Comparison of ENCODE assay signal across 22 mouse cellular contexts in the genomic region with DNA sequence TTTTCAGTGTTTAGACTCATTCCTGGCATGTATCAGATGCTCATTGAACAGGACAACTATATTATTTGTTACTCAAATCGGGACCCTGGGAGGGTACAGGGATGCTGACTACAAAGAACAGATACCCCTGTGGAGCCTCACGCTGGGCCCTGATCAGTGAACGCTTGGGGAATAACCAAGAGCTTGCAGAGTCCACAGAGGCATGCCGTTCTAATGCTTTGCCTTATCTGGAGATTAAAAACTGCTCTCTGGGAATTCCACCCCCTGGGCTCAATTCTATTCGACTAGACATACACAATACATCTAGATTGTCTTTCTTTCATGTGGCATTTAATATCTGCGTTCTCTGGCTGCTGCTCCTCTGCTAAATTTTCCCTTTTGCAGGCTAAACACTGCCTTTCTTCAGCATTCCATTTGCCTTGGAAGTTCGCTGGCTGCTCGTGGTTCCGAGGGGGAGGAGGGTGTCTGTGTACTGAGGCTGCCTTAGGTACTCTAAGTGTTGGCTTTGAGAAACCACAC.
DNase-seq lines count a peak whose midpoint lies in the region; ATAC-seq lines count a peak whose summit lies in the region.
"Had no signal": no experiment of that assay in that cellular context is flagged by ENCODE, and none has a peak within 500 bp of the region (broad histone marks: within the 10 kb centered on the region; RNA-seq: fewer than 3 reads in every experiment).

No protein-coding gene starts in this region.

- H3K4me3 ChIP-seq in embryonic facial prominence, embryonic 11.5 days (ENCODE audit: low read depth, low read length), result no peak overlapping the region
- no peak overlapping the region for H3K4me3 ChIP-seq in embryonic facial prominence, embryonic 10.5 days
- H3K4me3 ChIP-seq in heart, embryonic 14.5 days (ENCODE audit: control insufficient read depth in 1 of 2, insufficient read depth in 1 of 2, low read depth in 1 of 2, low read length in 2 of 2), result no peak overlapping the region
- no peak overlapping the region for H3K4me3 ChIP-seq in embryonic facial prominence, embryonic 14.5 days (ENCODE audit: low read depth, low read length)
- H3K4me3 ChIP-seq: forebrain, embryonic 13.5 days; heart, embryonic 10.5 days; hindbrain, embryonic 10.5 days; hindbrain, embryonic 15.5 days had no signal

- WGBS in embryonic facial prominence, embryonic 11.5 days, result 21% methylated on average over 9 of the region's 9 CpGs
- whole genome bisulfite sequencing in embryonic facial prominence, embryonic 10.5 days, result 30% methylated on average over 9 of the region's 9 CpGs
- 22% methylated on average over 9 of the region's 9 CpGs for WGBS in heart, embryonic 14.5 days
- 18% methylated on average over 9 of the region's 9 CpGs for whole genome bisulfite sequencing in embryonic facial prominence, embryonic 14.5 days

- H3K4me2 ChIP-seq in embryonic facial prominence, embryonic 11.5 days (ENCODE audit: low read depth, low read length), result no peak overlapping the region
- 0 out of 2 replicates have a peak overlapping the region, but pooled peaks have one; percentile 18 for H3K4me2 ChIP-seq in heart, embryonic 14.5 days (ENCODE audit: low read length)
- no peak overlapping the region for H3K4me2 ChIP-seq in embryonic facial prominence, embryonic 14.5 days (ENCODE audit: low read depth, low read length)
- H3K4me2 ChIP-seq: forebrain, embryonic 13.5 days; hindbrain, embryonic 15.5 days had no signal

- no peak overlapping the region for H3K9ac ChIP-seq in embryonic facial prominence, embryonic 11.5 days (replicated peaks; ENCODE audit: low read length)
- no peak overlapping the region for H3K9ac ChIP-seq in heart, embryonic 14.5 days (ENCODE audit: low read length)
- no peak overlapping the region for H3K9ac ChIP-seq in embryonic facial prominence, embryonic 14.5 days (ENCODE audit: low read depth, low read length)
- H3K9ac ChIP-seq: forebrain, embryonic 13.5 days; forebrain, postnatal 0 days; hindbrain, embryonic 15.5 days had no signal

- peak; percentile 12 for DNase-seq in embryonic facial prominence, embryonic 11.5 days (ENCODE audit: low spot score)
- no peak for DNase-seq in embryonic facial prominence, embryonic 10.5 days (ENCODE audit: low spot score)
- no peak for DNase-seq in heart, adult 18-20 months
- DNase-seq in Muller cell, postnatal 12 days (ENCODE audit: inconsistent ontology term), result peak; percentile 51
- DNase-seq in embryonic facial prominence, embryonic 14.5 days (ENCODE audit: low spot score), result peak; percentile 65
- DNase-seq in left cerebral cortex, adult 8-10 months (ENCODE audit: low spot score in 2 of 2), result no peak
- DNase-seq: adrenal gland, postnatal 10 days; B cell, adult 2 months; cerebellum, adult 11-12 months; cerebellum, adult 9-10 months; cerebellum, postnatal 25 days; forebrain, postnatal 0 days; gastrocnemius, postnatal 10 days; kidney, adult 11 months; kidney, adult 9 months had no signal

- no peaks in the 10 kb centered on the region for H3K4me1 ChIP-seq in embryonic facial prominence, embryonic 11.5 days (ENCODE audit: control insufficient read depth, insufficient read depth, low read length)
- peaks cover 52% of the 10 kb centered on the region for H3K4me1 ChIP-seq in embryonic facial prominence, embryonic 10.5 days
- H3K4me1 ChIP-seq in heart, embryonic 14.5 days (ENCODE audit: control insufficient read depth in 2 of 2, insufficient read depth in 2 of 2, low read length in 2 of 2), result peaks cover 6 to 13% of the 10 kb centered on the region in 2 experiments; a peak in 3 of 4 replicates
- H3K4me1 ChIP-seq in embryonic facial prominence, embryonic 14.5 days (ENCODE audit: control insufficient read depth, insufficient read depth, low read length), result peaks cover 11% of the 10 kb centered on the region; the same call in 1 of the 2 replicates
- H3K4me1 ChIP-seq: forebrain, embryonic 13.5 days had no signal

- no peak for ATAC-seq in embryonic facial prominence, embryonic 11.5 days (replicated peaks; ENCODE audit: insufficient number of reproducible peaks, low FRiP score, low TSS enrichment, low read depth)
- ATAC-seq in heart, embryonic 14.5 days (ENCODE audit: insufficient number of reproducible peaks, insufficient read depth, low FRiP score, low read depth), result no peak
- peak; percentile 47; the same call in 1 of the 2 replicates for ATAC-seq in embryonic facial prominence, embryonic 14.5 days (ENCODE audit: low read depth)
- ATAC-seq: CD4-positive, CD25-positive, alpha-beta regulatory T cell, adult 4 months; forebrain, embryonic 13.5 days; forebrain, postnatal 0 days had no signal

- no peaks in the 10 kb centered on the region for H3K36me3 ChIP-seq in embryonic facial prominence, embryonic 11.5 days (replicated peaks; ENCODE audit: control insufficient read depth, insufficient read depth, low read depth, low read length)
- no peaks in the 10 kb centered on the region for H3K36me3 ChIP-seq in embryonic facial prominence, embryonic 10.5 days (replicated peaks)
- no peaks in the 10 kb centered on the region for H3K36me3 ChIP-seq in heart, embryonic 14.5 days (ENCODE audit: control insufficient read depth, insufficient read depth, low read length)
- H3K36me3 ChIP-seq in embryonic facial prominence, embryonic 14.5 days (ENCODE audit: control insufficient read depth, insufficient read depth, low read length), result no peaks in the 10 kb centered on the region
- H3K36me3 ChIP-seq: G1E; heart, embryonic 10.5 days; hindbrain, embryonic 10.5 days; hindbrain, embryonic 15.5 days had no signal

- H3K27me3 ChIP-seq in embryonic facial prominence, embryonic 11.5 days (ENCODE audit: control insufficient read depth, insufficient read depth, low read length), result no peaks in the 10 kb centered on the region
- H3K27me3 ChIP-seq in embryonic facial prominence, embryonic 10.5 days (replicated peaks; ENCODE audit: low read depth, poor library complexity, severe bottlenecking), result 0 out of 2 replicates have a peak, but pooled peaks cover 5% of the 10 kb centered on the region
- H3K27me3 ChIP-seq in heart, embryonic 14.5 days (ENCODE audit: control insufficient read depth, insufficient read depth, low read length), result peaks cover 2% of the 10 kb centered on the region
- no peaks in the 10 kb centered on the region for H3K27me3 ChIP-seq in embryonic facial prominence, embryonic 14.5 days (replicated peaks; ENCODE audit: control insufficient read depth, insufficient read depth, low read length)

- H3K9me3 ChIP-seq in embryonic facial prominence, embryonic 11.5 days (replicated peaks; ENCODE audit: control insufficient read depth, low read length), result no peaks in the 10 kb centered on the region
- H3K9me3 ChIP-seq in embryonic facial prominence, embryonic 10.5 days, result no peaks in the 10 kb centered on the region
- no peaks in the 10 kb centered on the region for H3K9me3 ChIP-seq in heart, embryonic 14.5 days (ENCODE audit: control insufficient read depth, low read length)
- H3K9me3 ChIP-seq in embryonic facial prominence, embryonic 14.5 days (ENCODE audit: control insufficient read depth, low read length), result no peaks in the 10 kb centered on the region
- H3K9me3 ChIP-seq: forebrain, embryonic 13.5 days; heart, embryonic 10.5 days; hindbrain, embryonic 10.5 days; hindbrain, embryonic 15.5 days had no signal

- H3K27ac ChIP-seq in embryonic facial prominence, embryonic 11.5 days (replicated peaks; ENCODE audit: low read depth, low read length), result no peak overlapping the region
- no peak overlapping the region for H3K27ac ChIP-seq in embryonic facial prominence, embryonic 10.5 days (replicated peaks)
- no peak overlapping the region for H3K27ac ChIP-seq in heart, embryonic 14.5 days (replicated peaks in 1 of 2; ENCODE audit: control insufficient read depth in 1 of 2, insufficient read depth in 1 of 2, low read depth in 2 of 2, low read length in 2 of 2)
- no peak overlapping the region for H3K27ac ChIP-seq in embryonic facial prominence, embryonic 14.5 days (replicated peaks; ENCODE audit: low read depth, low read length)
- H3K27ac ChIP-seq: forebrain, embryonic 13.5 days; hindbrain, embryonic 10.5 days; hindbrain, embryonic 15.5 days had no signal

Comparison
In these comparisons a context has a peak if more than half of its experiments do, and no peak if none do; other contexts are left out.
1. DNase-seq: peak in embryonic facial prominence, embryonic 11.5 days (single experiment), Muller cell, postnatal 12 days (single experiment) and embryonic facial prominence, embryonic 14.5 days (single experiment); none in embryonic facial prominence, embryonic 10.5 days (single experiment), heart, adult 18-20 months (0 of 2) and left cerebral cortex, adult 8-10 months (0 of 2).